Mouse (Mus musculus): ENCODE results near the gene Dnajc27.

The Dnajc27 gene

DNA sequence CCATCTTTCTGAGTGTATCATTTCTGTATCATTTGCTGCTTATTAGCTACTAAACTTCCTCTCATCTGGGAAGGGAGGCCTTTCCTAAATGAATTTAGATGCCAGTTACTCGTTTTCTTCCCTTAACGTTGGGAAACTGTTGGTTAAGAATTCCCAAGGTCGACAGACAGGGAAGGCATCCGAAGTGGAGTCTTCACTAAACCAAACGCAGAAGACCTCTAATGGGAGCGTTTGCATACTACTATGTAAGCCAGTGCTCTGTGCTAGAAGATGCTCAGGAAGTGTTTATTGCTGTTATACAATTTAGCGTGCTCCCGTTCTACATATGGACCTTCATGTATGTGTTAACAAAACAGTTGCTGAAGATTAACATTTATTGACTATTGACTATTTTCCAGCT lies 1.1 kb downstream of the Dnajc27 start:
- DNase-seq (ENCODE audit: low spot score), result no peak

DNA sequence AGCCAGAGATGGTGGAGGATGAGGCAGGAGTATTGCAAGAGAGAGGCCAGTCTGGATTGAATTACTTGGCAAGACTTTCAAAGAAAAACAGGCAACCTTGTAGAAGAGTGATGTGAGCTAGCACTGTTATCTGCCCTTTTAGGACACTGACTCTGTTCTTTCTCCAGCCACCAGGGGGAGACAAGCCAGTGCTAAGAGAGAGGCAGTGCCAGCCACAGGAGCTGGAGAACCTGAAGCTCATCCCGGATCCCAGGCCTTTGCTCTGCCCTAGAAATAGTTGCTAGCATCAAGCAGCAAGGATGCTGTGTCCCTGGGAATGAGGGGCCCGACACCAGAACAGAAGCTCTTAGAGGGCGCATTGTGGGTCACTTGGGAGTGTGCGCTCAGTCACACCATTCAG lies 25.0 kb downstream of the Dnajc27 start:
- peak; percentile 66 for DNase-seq (ENCODE audit: low spot score)

DNA sequence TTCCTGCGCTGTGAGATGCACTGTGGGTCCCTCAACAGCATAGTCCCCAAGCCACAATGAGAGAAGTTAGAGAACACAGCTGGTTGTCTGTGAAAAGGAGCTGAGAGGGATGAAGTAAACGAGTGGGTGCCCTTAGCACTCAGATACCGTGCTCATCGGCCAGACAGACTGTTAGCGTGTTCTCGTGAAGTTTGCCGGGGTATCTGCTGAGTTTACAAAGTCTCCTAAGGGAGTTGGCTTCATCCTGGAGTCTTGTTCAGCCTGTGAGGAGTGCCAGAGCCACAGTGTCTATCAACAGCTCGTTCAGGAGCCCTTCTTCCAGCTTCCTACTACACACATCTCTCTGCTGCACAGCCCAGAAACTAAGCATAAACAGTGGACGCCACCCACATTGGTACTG lies 33.7 kb downstream of the Dnajc27 start:
- DNase-seq (ENCODE audit: low spot score), result no peak

DNA sequence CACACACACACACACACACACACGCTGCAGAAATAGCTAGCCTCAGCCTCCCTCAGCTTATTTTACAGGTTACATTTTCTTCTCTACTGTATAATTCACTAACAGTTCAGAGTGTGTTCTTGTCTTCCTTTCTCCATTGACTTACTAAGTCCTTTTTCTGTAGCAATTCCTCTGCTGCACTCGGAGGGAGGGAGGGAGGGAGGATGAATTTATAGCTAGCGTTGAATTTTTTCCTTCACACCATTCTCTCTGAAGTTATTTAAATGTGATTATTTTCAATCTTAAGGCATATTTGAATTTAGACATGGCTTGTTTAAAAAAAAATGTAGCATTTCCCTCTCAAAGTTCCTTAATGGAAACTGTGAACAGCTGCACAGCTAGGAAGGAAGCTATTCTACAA lies 34.8 kb downstream of the Dnajc27 start:
- DNase-seq (ENCODE audit: low spot score), result no peak

DNA sequence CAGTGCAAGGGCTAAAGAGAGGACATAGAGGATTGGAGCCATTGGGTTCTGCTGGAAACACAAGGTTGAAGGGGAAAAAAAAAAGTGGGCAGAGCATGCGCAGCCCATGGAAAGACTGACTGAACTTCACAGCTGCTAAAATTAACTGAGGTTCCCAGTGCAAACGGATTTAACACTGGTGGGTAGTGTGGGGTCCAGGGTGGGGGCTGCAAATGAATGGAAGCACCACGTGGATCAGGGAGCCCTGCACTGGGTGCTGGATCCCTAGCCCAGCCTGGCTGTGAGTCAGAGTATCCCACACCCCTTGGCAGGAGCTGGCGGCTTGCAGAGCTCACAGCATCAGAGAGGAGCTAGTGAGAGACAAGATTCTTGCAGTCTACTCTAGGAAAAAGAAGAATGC lies 35.2 kb downstream of the Dnajc27 start:
- DNase-seq (ENCODE audit: low spot score), result no peak

DNA sequence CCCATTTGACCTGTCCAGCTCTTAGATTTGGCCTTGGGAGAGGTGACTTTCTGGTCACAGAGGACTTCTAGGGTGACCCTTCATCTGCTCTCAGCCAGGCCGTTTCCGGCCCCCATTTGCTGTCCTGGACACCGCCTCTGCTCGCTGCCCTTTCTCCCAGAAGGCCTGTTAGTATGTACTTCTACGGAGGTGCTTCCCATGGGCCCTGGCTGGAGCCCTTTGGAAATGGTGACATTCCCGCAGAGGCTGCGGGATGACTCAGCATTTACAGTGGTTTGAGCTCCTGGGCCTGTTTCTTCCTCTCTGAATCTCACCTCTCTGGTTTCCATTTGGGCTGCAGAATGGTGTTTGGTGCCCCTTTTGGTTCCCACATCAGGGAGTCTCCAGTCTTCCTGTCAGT lies 45.0 kb downstream of the Dnajc27 start:
- DNase-seq (ENCODE audit: low spot score), result no peak

DNA sequence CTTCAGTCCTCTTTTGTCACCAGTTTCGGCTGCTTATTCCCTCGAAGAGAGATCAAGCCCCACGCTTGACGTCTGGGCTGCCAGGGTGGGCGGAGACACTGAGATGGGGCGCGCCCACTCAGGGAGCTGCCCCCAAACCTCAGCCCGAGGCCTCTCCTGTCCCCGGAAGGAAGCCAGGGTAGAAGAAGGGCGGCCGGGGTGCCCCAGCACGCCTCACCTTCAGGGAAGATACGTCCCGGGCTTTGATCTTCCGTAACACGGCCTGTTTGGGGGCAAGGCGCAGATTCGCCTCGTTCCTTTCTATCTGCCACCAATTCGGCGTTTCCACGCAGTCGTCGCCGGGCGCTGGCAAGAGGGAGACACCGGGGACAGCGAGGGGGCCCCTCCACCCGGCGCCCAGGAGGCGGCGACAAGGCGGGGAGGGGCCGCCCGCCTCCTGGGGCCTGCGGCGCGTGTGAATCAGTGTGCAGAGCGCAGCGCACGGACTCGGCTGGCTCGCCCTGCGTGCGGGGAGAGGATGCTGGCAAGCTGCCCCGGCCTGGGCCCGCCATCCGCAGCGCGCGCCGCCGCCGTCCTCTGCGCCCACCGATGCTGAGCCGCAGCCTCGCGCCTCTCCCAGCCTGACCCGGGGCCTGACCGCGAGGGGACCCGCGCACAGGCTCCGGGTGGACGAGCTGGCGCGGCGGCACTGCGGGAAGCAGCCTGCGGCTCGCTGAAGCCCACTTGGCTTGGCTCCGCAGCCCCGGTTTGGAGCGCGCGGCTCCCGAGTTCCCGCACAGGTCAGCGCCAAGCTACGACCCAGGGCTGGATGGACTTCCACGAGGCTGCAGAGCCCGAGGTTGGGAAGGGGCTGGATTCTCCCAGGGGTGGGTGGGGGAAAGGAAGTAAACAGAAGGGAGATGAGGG lies 50.8 kb downstream of the Dnajc27 start, which contains the start of gene Adcy3:
Gene Adcy3 (plus strand): TSS at position 163 of the 906 bp plus-strand sequence.
- peak; percentile 49 for DNase-seq (ENCODE audit: low spot score)

DNA sequence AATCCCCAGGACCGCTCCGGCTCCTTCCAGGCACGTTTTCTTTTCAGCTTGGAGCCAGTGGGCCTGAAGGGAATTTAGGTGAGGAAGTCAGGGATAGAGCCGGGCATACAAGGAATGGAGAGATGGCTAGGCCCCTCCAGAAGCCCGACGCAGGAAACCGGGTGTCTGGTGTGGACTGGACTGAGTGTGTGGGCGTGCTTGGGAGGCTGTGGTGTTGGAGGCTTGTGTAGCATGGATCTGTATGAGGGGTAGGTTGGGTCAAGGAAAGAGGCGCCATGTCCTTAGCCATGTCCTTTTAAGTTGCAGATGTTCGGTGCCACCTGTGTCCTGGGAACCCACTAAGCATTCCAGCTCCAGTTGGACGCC lies 51.4 kb downstream of the Dnajc27 start:
- peak; percentile 14 for DNase-seq (ENCODE audit: low spot score)

DNA sequence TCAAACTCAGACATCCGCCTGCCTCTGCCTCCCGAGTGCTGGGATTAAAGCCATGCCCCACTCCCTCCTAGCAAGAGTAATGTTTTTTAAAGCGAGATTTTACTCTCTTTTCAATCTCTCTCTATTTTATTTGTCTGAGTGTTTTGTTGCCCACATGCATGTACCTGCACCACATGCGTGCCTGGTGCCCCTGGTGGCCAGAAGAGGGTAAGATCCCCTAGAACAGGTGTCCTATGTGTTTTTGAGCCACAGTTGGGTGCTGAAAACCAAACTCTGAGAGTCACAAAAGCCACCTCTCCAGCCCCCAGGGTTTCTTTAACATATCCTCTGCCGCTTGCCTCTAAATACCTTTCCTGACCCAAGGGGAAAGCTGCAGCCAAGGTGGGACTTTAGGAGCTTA lies 60.8 kb downstream of the Dnajc27 start:
- DNase-seq (ENCODE audit: low spot score), result no peak

DNA sequence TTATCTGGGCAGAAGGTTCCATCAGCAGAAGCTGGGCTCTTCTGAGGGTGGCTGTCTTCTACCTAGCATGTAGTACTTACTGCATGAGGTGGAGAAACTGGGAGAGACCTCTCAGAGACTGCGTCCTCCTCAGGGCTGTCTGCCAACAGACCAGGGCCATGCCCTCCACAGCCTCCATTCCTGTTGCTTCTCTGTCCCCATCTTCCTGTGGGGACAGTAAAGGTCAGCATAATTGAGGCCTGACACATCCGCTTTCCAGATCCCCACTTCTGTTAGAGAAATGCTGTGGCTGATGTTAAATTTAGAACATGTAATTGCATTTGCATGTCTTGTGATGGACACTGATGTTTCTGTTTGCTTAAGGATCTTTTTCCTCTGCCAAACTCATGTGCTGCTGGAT lies 68.6 kb downstream of the Dnajc27 start:
- DNase-seq (ENCODE audit: low spot score), result no peak

DNA sequence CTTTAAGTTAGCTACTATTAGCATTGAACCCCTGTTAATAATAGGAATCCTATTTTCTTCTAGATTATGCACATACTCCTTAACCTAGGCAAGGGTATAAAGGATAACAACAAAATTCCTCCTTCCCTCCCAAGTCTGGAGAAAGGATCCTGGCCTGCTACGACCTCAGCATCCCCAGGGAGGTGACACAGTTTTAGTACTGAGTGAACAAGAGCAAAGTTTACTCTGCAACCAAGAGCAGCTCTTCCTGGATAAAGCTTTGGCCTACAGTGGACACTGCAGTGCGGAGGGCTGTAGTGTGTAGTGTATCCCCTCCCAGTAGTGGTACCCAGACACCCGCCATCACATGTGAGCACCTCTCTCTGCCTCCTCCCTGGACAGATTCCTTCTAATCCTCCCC lies 69.6 kb downstream of the Dnajc27 start:
- no peak for DNase-seq (ENCODE audit: low spot score)

DNA sequence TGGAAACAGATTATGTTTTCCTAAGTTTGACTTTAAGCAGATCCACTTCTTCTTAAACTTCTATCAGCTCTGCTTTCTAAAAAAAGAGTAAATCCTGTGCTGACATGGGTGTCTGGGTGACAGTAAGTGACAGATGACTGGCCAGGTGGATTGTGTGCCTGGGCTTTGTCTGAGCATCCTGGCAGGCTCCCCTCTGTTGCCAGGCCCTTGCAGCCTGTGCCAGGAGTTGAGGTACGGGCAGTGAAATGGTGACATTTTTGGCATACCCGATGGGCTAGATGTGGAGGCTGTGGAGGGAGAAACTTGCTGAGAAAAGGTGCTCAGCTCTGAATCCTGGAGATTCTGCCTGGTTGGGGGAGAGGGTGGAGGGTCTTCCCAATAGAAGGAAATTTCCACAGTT lies 75.1 kb downstream of the Dnajc27 start:
- DNase-seq (ENCODE audit: low spot score), result no peak

DNA sequence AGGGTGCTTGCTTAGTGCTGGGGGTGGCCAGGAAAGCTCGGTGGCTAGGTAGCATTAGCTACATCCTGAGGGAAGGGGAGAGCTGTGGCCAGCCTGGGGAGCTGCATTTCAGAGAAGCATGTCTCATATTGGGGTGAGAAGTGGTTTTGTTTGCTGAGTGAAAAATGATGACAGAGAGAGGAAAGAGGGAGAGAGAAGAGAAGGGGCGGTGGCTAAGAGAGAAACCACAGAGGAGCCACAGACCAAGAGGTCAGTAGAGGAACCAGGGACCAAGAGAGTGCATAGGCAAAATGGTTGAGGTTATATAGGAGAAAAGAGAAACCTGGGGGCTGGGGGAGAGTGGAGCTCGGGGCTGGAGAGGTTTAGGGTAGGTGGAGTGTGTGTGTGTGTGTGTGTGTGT lies 75.8 kb downstream of the Dnajc27 start:
- no peak for DNase-seq (ENCODE audit: low spot score)

DNA sequence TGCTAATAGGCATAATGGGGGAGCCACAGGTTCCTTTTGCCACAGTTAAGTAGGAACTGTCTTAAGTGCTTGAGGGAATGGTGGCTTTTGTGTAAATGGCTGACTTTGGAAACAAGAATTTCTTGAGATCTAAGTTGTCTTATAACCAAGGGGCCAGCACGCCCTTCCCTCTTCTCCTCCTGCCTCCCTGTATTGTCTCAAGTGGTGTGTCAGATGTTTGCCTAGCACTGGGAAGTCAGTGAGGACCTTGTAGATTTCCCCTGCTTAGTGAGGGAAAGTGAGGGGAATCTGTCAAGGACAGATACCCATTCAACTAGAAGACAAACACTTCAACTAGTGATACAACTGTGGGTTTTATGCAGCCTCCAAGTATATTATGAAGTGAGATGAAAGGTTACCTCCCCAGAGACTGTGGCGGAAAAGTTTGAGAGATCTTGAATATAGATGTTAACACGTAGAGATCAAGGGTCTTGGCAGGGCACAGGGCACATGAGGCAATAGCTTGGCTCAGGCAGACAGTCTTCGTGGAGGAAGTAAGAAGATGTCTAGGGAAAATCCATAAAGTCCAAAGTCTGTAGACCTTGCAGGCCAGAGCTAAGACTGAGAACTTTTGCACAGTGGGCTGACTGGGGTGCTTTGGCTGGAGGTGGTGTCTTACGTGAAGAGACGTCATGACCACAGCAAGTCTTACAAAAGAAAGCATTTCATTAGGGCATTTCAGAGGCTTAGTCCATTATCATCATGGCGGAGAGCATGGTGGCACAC lies 76.7 kb downstream of the Dnajc27 start:
- no peak for DNase-seq (ENCODE audit: low spot score)

Measured in ovary, postnatal 14 days (tissue).